Mouse (Mus musculus) hindbrain, embryonic 10.5 days (tissue): Measurements from ENCODE around the gene Car9. TPM values are rescaled to one million over a fixed set of nuclear protein-coding genes. Genes with fewer than 3 reads are reported as not detected.

Experiments used
- DNase-seq: peaks from one replicate; pipeline ENCODE4 v3.0.0-alpha.2; 2017; ENCODE audit warnings: low spot score
- H3K27ac ChIP-seq: fragments of 300-500 bp; sonication (generic); 2 replicates; pipeline ENCODE4 v1.5.1; 2016; ENCODE audit warnings: mild to moderate bottlenecking, moderate library complexity
- H3K27me3 ChIP-seq: fragments of 300-500 bp; sonication (generic); 2 replicates; pipeline ENCODE4 v1.6.1; 2016; ENCODE audit warnings: mild to moderate bottlenecking; ENCODE audit not compliant: poor library complexity, insufficient read depth, severe bottlenecking
- H3K36me3 ChIP-seq: fragments of 300-500 bp; sonication (generic); 2 replicates; pipeline ENCODE4 v1.6.1; 2016; ENCODE audit warnings: mild to moderate bottlenecking, moderate library complexity
- H3K4me1 ChIP-seq: fragments of 300-500 bp; sonication (generic); replicated peaks from 2 replicates; pipeline ENCODE4 v1.6.1; 2016; ENCODE audit warnings: mild to moderate bottlenecking
- H3K4me3 ChIP-seq: fragments of 300-500 bp; sonication (generic); 2 replicates; pipeline ENCODE4 v1.5.1; 2016; ENCODE audit warnings: mild to moderate bottlenecking, moderate library complexity
- H3K9me3 ChIP-seq: fragments of 300-500 bp; sonication (generic); 2 replicates; pipeline ENCODE4 v1.6.1; 2016; ENCODE audit warnings: mild to moderate bottlenecking, moderate library complexity
- WGBS: fragments of 180-500 bp; shearing (Covaris S2); methylation state at CpG from one replicate; pipeline ENCODE4 v1.1.7; 2016; 5-methylcytosine and 5-hydroxymethylcytosine counted together
- polyA plus RNA-seq: library from polyadenylated mRNA; unstranded; fragments of >200 nt; fragmentation: Nextera tagmentation; extraction: Ambion mirVana; gene quantifications from 2 replicates; pipeline ENCODE4 v1.2.1, GENCODE M21; 2016

Car9 gene
- polyA plus RNA-seq, 1 experiment from 2014 or later, result 0.76 TPM

DNA sequence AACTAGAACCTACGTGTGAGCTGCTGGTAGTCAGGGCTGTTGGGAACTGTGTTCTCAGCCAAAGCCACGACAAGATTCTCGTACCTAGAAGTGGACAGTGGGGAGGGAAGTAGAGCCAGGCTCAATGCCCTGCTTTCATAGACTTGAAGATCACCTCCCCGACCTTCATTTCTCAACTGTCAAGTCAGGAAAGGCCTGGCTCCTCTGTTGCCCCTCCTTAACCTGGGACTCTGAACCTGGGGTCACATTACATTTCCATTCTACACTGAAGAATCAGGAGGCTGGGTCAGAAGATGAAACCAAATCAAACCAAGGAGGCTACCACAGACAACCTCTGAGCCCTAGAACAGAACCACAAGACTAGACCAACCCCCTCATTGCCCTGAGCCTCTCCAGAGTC lies 8.8 kb upstream of the Car9 start:
- Histone ChIP-seq H3K36me3 (peaks cover 28% of the 10 kb centered on the region), H3K4me1 (peaks cover 55% of the 10 kb centered on the region), H3K9me3 (no peaks in the 10 kb centered on the region), H3K4me3 (peak overlapping the region; percentile 76), H3K27me3 (peaks cover 34% of the 10 kb centered on the region), H3K27ac (peak overlapping the region; percentile 93; the same call in 1 of the 2 replicates)
- no peak for DNase-seq
- WGBS, result 77% methylated on average over 4 of the region's 4 CpGs

DNA sequence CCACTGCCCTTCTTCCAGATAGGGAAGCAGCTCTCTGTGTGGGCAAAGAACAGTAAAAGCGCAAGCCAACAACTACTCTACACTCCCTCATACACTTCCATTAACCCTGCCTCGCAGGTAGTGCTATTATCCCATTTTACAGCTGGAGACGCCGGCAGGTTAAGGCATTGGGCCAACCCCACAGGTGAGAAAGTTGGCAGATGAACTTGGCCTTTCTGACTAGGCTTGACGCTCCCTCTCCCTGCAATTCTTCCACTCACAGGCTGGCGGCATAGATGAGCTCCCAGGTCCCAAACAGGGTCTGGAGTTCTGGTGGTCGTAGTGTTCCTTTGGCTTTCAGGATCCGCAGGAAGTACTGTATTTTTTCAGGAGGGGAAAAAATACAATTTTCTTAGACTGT lies 7.8 kb upstream of the Car9 start:
- Histone ChIP-seq H3K27me3 (peaks cover 39% of the 10 kb centered on the region), H3K4me1 (peaks cover 50% of the 10 kb centered on the region), H3K36me3 (peaks cover 28% of the 10 kb centered on the region), H3K4me3 (peak overlapping the region; percentile 76), H3K9me3 (no peaks in the 10 kb centered on the region), H3K27ac (peak overlapping the region; percentile 93)
- 14% methylated on average over 8 of the region's 8 CpGs for WGBS
- DNase-seq, result peak; percentile 57

DNA sequence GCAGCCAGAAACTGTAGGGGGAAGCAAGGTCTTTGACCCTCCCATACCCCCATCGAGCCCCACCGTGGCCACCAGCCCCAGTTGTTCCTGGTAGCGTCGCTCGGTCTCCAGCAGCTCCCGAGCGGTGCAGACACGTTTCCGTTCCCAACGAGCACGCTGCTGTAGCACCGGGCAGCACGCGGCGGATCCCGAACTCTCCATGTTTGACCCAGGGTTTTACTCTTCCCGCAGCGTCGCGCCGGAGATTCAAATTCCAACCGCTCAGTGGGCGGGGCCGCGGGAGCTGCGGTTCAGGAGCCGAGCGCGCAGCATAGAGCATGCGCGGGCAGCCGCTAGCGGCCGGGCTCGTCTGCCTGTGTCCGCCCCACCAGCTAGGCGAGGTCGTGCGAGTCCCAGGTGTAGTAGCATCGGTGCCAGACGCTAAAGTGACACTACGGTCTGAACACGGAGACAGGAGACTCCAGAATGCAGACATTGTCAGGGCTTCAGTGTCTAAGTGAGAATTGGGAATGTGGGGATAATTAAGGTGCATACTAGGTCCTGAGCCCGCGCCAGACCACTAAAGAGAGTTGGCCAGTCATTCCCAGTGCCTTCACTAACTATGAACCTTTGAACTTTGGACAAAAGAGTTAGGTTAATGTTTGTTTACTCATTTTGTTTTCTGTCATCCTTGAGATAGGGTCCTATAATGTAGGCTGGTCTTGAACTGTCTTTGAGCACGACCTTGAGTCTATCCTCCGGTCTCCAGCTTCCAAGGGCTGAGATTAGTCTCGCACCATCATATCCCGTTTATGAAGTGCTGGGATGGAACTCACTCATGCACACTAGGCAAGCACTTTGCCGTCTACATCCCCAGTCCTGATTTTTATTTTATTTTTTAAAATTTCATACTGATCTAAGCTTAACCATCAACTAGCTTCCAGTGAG lies 7.1 kb upstream of the Car9 start, which contains the start of gene Arhgef39:
Gene Arhgef39 (minus strand): TSS at position 289 of the 927 bp plus-strand sequence.
- peak within 1 kb of the TSS; percentile 93 for H3K27ac ChIP-seq
- 8% methylated on average over 50 of the region's 50 CpGs for WGBS
- DNase-seq, result peak; percentile 86
- peaks cover 39% of the 10 kb centered on the region for H3K27me3 ChIP-seq
- peaks cover 28% of the 10 kb centered on the region for H3K36me3 ChIP-seq
- peak within 1 kb of the TSS; percentile 76 for H3K4me3 ChIP-seq
- no peaks in the 10 kb centered on the region for H3K9me3 ChIP-seq
- H3K4me1 ChIP-seq, result peaks cover 43% of the 10 kb centered on the region

DNA sequence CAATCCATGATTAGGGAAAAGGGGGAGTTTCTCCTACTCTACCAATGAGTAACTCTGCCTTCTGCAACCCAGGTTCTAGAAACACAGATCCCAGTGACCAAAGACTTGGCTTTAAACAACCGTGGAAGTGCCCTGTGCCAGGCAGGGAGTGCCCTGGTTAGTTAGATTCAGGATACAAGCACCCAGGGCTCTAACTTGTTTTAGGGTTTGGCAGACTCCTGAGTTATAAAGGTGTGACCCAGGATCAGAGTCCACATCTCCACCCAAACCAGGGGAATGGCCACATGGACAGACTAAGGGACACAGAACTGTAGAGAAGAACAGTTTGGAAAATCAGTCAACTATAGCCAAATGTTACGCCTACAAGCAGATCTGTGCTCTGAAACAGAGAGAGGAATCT lies 3.7 kb upstream of the Car9 start:
- Histone ChIP-seq H3K27ac (no peak overlapping the region), H3K4me3 (no peak overlapping the region), H3K27me3 (peaks cover 59% of the 10 kb centered on the region), H3K4me1 (peaks cover 32% of the 10 kb centered on the region), H3K36me3 (no peaks in the 10 kb centered on the region), H3K9me3 (no peaks in the 10 kb centered on the region)
- no peak for DNase-seq
- WGBS, result 78% methylated on average over 2 of the region's 2 CpGs

DNA sequence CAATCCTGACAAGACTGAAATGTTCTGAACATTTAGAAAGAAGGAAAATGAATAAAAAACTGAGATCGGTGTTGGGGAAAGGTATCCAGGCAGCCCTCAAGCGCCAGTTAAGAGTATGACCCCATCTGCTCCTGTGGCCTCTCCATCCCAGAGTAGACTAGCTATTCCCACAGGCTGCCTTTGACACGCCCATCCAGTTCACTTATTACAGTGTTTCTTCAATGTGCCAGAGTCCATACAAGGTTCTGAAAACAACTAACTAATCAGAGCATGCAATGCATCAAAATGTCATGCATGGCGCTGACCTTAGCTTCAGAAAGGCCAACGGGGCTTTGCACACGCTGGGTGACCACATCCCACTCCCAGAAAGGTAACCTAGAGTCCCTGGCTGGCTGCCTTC lies 3.3 kb upstream of the Car9 start:
- 81% methylated on average over 6 of the region's 6 CpGs for whole genome bisulfite sequencing
- peaks cover 32% of the 10 kb centered on the region for H3K4me1 ChIP-seq
- DNase-seq, result no peak
- no peak overlapping the region for H3K4me3 ChIP-seq
- no peak overlapping the region for H3K27ac ChIP-seq
- H3K36me3 ChIP-seq, result no peaks in the 10 kb centered on the region
- no peaks in the 10 kb centered on the region for H3K9me3 ChIP-seq
- peaks cover 64% of the 10 kb centered on the region for H3K27me3 ChIP-seq

DNA sequence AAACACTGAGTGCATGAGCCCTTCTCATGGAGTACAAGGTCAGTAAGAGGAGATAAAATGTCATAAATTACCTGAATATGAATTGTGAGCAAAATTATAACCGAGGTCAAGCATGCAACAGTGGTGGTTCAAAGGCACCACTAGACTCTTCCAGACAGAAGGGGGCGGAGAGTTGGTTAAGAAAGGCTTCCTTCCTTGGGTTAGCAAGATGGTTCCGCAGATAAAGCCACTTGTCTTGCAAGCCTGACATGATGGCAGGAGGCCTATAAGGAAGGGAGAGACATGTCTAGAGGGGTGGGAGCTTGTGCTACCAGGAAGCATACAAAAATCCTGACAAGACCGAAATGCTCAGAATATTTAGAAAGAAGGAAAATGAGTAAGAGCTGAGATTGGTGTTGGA lies 2.5 kb upstream of the Car9 start:
- 84% methylated on average over 4 of the region's 4 CpGs for WGBS

DNA sequence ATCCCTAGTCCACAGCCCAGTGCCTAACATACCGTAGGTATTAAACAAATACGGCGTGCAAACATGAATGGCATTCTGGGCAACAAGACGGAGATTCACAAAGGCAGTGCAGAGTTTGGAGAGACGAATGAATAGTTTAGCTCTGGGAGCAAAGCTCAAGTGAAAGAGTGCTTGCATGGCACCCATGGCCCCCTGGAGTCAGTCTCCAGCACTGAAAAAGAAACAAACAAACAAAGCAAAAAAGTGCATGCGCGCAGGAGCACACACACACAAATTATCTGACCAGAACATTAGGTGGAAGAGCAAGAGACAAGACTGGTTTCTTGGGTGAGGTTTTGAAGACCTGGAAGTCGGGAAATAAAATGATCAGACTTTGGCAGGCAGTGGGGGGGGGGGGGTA lies 692 bp upstream of the Car9 start:
- H3K9me3 ChIP-seq, result no peaks in the 10 kb centered on the region
- 76% methylated on average over 8 of the region's 8 CpGs for WGBS
- no peak for DNase-seq
- H3K27me3 ChIP-seq, result peaks cover 65% of the 10 kb centered on the region
- H3K4me3 ChIP-seq, result no peak overlapping the region
- no peaks in the 10 kb centered on the region for H3K36me3 ChIP-seq
- peaks cover 28% of the 10 kb centered on the region for H3K4me1 ChIP-seq
- no peak overlapping the region for H3K27ac ChIP-seq

More for the DNA sequence above, 2.5 kb upstream of the Car9 start:
- no peak overlapping the region for H3K4me3 ChIP-seq
- no peak for DNase-seq
- no peak overlapping the region for H3K27ac ChIP-seq
- H3K36me3 ChIP-seq, result no peaks in the 10 kb centered on the region
- peaks cover 71% of the 10 kb centered on the region for H3K27me3 ChIP-seq
- H3K9me3 ChIP-seq, result no peaks in the 10 kb centered on the region
- H3K4me1 ChIP-seq, result peaks cover 32% of the 10 kb centered on the region

DNA sequence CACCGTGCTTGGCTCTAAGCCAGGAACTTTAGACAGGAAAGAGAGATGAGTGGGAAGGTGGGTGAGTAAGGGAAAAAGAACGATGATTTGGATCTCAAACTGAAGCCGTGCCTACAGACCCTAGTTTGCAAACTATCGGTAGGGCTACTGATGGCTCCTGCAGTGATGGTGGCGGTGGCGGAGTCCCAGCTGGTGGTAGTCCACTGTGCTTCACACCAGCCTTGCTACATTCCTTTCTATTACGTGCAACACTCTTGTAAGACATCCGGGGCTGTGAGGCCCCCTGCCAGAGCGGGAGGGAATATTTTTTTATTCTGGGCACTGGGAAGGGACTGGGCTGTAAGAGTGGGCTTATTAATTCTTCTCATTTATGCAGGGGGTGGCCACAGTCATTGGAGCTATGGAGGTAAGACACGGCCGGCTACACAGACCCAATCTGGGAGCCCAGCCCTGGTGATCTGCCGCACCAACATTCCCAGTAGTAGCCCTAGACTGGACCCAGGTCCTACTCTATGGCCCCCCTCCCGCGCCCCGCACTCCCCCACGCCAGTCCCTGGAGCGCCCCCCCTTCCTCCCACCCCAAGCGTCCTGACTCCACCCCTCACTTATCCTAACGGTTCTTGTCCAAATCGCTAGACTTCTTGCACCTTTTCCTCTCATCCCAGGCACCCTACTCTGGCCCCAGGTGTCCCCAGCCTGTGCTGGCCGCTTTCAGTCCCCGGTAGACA lies 1.3 kb downstream of the Car9 start:
- peak overlapping the region; percentile 53 for H3K4me3 ChIP-seq
- WGBS, result 9% methylated on average over 22 of the region's 22 CpGs
- no peaks in the 10 kb centered on the region for H3K36me3 ChIP-seq
- DNase-seq, result no peak
- H3K9me3 ChIP-seq, result no peaks in the 10 kb centered on the region
- peaks cover 55% of the 10 kb centered on the region for H3K27me3 ChIP-seq
- H3K4me1 ChIP-seq, result peaks cover 28% of the 10 kb centered on the region
- peak overlapping the region; percentile 76 for H3K27ac ChIP-seq

DNA sequence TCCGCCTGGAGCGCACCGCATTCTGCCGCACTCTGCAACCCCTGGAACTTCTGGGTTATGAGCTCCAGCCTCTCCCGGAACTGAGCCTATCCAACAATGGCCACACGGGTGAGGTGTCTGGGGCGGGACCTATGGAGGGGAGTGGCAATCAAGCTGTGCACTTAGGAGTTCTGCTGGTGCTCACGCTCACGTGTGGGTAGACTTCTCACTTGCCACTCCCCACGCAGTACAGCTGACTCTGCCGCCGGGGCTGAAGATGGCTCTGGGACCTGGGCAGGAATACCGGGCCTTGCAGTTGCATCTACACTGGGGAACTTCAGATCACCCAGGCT lies 1.9 kb downstream of the Car9 start:
- Histone ChIP-seq H3K27ac (peak overlapping the region; percentile 76), H3K36me3 (no peaks in the 10 kb centered on the region), H3K9me3 (no peaks in the 10 kb centered on the region), H3K4me3 (peak overlapping the region; percentile 53), H3K4me1 (peaks cover 28% of the 10 kb centered on the region), H3K27me3 (peaks cover 51% of the 10 kb centered on the region)
- DNase-seq, result peak; percentile 57
- WGBS, result 11% methylated on average over 13 of the region's 13 CpGs

DNA sequence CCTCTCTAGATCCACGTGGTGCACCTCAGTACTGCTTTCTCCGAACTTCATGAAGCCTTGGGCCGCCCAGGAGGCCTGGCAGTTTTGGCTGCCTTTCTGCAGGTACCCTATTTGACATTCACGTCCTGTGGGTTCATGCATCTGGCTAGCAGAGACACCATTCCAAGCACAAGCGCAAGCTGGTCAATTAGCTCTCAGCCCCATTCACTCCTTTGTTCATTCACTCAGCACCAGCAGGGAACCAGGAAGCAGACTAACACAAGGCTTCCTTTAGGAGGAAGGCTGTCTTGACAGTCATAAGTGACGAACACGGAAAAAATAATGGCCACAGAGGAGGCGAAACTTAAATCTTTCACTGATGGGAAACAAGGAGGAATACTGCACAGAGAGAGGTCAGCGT lies 2.3 kb downstream of the Car9 start:
- peaks cover 51% of the 10 kb centered on the region for H3K27me3 ChIP-seq

DNA sequence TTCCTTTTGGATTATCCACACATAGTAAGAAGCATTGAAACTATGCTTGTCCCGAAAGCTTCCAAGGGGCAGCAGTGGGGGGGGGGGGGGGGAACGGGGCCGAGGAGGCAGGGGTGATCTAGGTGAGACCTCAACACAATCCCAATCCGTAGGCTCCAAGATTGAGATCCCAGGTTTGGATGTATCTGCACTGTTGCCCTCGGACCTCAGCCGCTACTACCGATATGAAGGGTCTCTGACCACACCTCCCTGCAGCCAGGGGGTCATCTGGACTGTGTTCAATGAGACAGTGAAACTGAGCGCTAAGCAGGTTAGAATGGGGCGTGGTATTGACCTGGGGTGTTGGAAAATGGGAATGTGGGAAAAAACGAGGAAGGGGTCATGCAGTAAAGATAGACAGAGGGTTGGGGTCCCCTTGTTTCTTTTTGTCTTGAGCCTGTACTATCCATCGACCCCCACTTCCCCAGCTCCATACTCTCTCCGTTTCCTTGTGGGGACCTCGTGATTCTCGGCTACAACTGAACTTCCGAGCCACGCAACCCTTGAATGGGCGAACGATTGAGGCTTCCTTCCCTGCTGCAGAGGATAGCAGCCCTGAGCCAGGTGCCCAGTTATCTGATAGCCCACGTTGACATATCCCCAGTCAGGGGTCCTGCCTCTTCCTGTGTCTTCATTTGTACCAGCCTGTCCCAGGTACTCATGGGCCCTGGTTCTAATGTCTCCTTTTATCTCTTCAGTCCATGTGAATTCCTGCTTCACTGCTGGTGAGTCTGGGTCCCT lies 5.1 kb downstream of the Car9 start:
- Histone ChIP-seq H3K9me3 (no peaks in the 10 kb centered on the region), H3K4me3 (no peak overlapping the region), H3K27ac (no peak overlapping the region), H3K4me1 (peaks cover 26% of the 10 kb centered on the region), H3K36me3 (no peaks in the 10 kb centered on the region), H3K27me3 (peaks cover 45% of the 10 kb centered on the region)
- DNase-seq, result no peak
- whole genome bisulfite sequencing, result 79% methylated on average over 19 of the region's 19 CpGs

More for the DNA sequence above, 2.3 kb downstream of the Car9 start:
- Histone ChIP-seq H3K4me3 (peak overlapping the region; percentile 53), H3K9me3 (no peaks in the 10 kb centered on the region), H3K36me3 (no peaks in the 10 kb centered on the region), H3K27ac (peak overlapping the region; percentile 76), H3K4me1 (peaks cover 28% of the 10 kb centered on the region)
- DNase-seq, result peak; percentile 15
- WGBS, result 29% methylated on average over 9 of the region's 9 CpGs

DNA sequence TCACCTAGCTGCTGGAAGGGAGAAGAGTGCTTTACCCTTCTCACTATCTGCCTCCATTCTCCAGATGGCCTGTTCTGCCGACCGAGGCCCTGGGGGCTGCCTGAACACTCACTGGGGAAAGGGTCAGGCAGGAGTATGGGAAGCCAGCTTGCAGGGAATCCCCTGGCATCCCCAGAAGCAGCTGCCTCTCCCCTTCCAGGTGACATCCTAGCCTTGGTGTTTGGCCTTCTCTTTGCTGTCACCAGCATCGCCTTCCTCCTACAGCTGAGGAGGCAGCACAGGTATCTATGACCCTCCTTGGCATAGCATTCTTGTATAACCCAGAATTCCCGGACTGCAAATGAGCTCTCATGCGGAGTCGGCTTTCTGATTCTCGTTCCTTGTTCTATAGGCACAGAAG lies 5.9 kb downstream of the Car9 start:
- H3K4me3 ChIP-seq, result no peak overlapping the region
- no peak for DNase-seq
- WGBS, result 60% methylated on average over 7 of the region's 7 CpGs
- H3K36me3 ChIP-seq, result no peaks in the 10 kb centered on the region
- H3K27me3 ChIP-seq, result peaks cover 38% of the 10 kb centered on the region
- H3K9me3 ChIP-seq, result no peaks in the 10 kb centered on the region
- H3K27ac ChIP-seq, result no peak overlapping the region
- H3K4me1 ChIP-seq, result peaks cover 22% of the 10 kb centered on the region
